Mouse (Mus musculus) frontal cortex, postnatal 10 days (tissue): ENCODE data around the gene Hoxd10.

Source experiments
- DNase-seq, 2 experiments: peaks; one replicate each; pipeline ENCODE4 v3.0.0; 2022; ENCODE audit warnings: low spot score in 2 of 2, mixed read lengths in 1 of 2

The Hoxd10 gene

GRCm38 (mm10) chr2:74709465-74710419 is 18.0 kb downstream of the Hoxd10 start:
- no peak for DNase-seq

GRCm38 (mm10) chr2:74710929-74711543 is 19.3 kb downstream of the Hoxd10 start:
- DNase-seq: no peak

- no peak for DNase-seq
Measured at GRCm38 (mm10) chr2:74711721-74712621, 20.2 kb downstream of the Hoxd10 start, which contains the start of the genes Hoxd3 and Hoxd4. Gene Hoxd3, plus strand, starts transcription at chr2:74711927. Gene Hoxd4, plus strand, starts transcription at chr2:74711929.

- DNase-seq: no peak
Measured at GRCm38 (mm10) chr2:74713239-74714150, 21.8 kb downstream of the Hoxd10 start.

- no peak for DNase-seq
Measured at GRCm38 (mm10) chr2:74714156-74714789, 22.5 kb downstream of the Hoxd10 start.

- no peak for DNase-seq
Measured at GRCm38 (mm10) chr2:74714881-74715280, 23.2 kb downstream of the Hoxd10 start.

GRCm38 (mm10) chr2:74715504-74716241 is 23.9 kb downstream of the Hoxd10 start:
- peak; percentile 39 to 72 for DNase-seq

- no peak for DNase-seq
Measured at GRCm38 (mm10) chr2:74720384-74720783, 28.7 kb downstream of the Hoxd10 start.

- no peak for DNase-seq
Measured at GRCm38 (mm10) chr2:74720955-74721491, 29.3 kb downstream of the Hoxd10 start.

- DNase-seq: no peak
Measured at GRCm38 (mm10) chr2:74721882-74722281, 30.2 kb downstream of the Hoxd10 start.

- no peak for DNase-seq
Measured at GRCm38 (mm10) chr2:74722949-74723348, 31.2 kb downstream of the Hoxd10 start.

- DNase-seq: no peak
Measured at GRCm38 (mm10) chr2:74724244-74725015, 32.7 kb downstream of the Hoxd10 start.

GRCm38 (mm10) chr2:74725171-74725570 is 33.4 kb downstream of the Hoxd10 start:
- no peak for DNase-seq

- DNase-seq: no peak
Measured at GRCm38 (mm10) chr2:74726551-74726950, 34.8 kb downstream of the Hoxd10 start, which contains the start of gene Gm28230. Gene Gm28230, plus strand, starts transcription at chr2:74726728.

GRCm38 (mm10) chr2:74726973-74727639 is 35.4 kb downstream of the Hoxd10 start:
- no peak for DNase-seq

GRCm38 (mm10) chr2:74727640-74728302 is 36.0 kb downstream of the Hoxd10 start:
- DNase-seq: no peak

GRCm38 (mm10) chr2:74728303-74728680 is 36.6 kb downstream of the Hoxd10 start:
- no peak for DNase-seq
